Mouse (Mus musculus): ENCODE data around the gene Gm5617. TPM values are rescaled to one million over a fixed set of nuclear protein-coding genes. Genes with fewer than 3 reads are reported as not detected.

Gene Gm5617
- total RNA-seq, 2 experiments from 2014 or later, result 1.6 TPM; not detected in 1

Other genes starting within 250 kb of the Gm5617 start
- gene Nxpe2, start 142.0 kb upstream of the Gm5617 start, total RNA-seq (2015; ENCODE audit: low replicate concordance), result 700 and 785 TPM in 2 replicates
- gene Nxpe2, start 142.0 kb upstream of the Gm5617 start, total RNA-seq (2017; ENCODE audit: low replicate concordance), result 760 and 890 TPM in 2 replicates
- gene Rexo2, start 14.8 kb upstream of the Gm5617 start, total RNA-seq (2015; ENCODE audit: low replicate concordance), result 47.8 and 50.8 TPM in 2 replicates
- 26.6 and 36.7 TPM in 2 replicates for gene Rexo2, start 14.8 kb upstream of the Gm5617 start, total RNA-seq (2017; ENCODE audit: low replicate concordance)
- 29.2 and 38.9 TPM in 2 replicates for gene Rbm7, start 143 bp upstream of the Gm5617 start, total RNA-seq (2015; ENCODE audit: low replicate concordance)
- 31.5 and 31.8 TPM in 2 replicates for gene Rbm7, start 143 bp upstream of the Gm5617 start, total RNA-seq (2017; ENCODE audit: low replicate concordance)
- not detected in 2 replicates for gene Nnmt, start 109.7 kb downstream of the Gm5617 start, total RNA-seq (2015; ENCODE audit: low replicate concordance)
- gene Nnmt, start 109.7 kb downstream of the Gm5617 start, total RNA-seq (2017; ENCODE audit: low replicate concordance), result not detected in 2 replicates